Mouse (Mus musculus) neural tube, embryonic 10.5 days (tissue): ENCODE results near the gene Dydc2.

Experiments used
- DNase-seq: peaks from one replicate; pipeline ENCODE4 v3.0.0-alpha.2; 2017; ENCODE audit warnings: low spot score; ENCODE audit errors: extremely low spot score

Gene Dydc2

GRCm38 (mm10) chr14:41047402-41047801 lies 21.6 kb downstream of the Dydc2 start:
- no peak for DNase-seq

- peak; percentile 56 for DNase-seq
Observed at GRCm38 (mm10) chr14:41035146-41035798, 33.7 kb downstream of the Dydc2 start.

GRCm38 (mm10) chr14:41033135-41034110 lies 35.6 kb downstream of the Dydc2 start:
- peak; percentile 63 for DNase-seq

- DNase-seq: no peak
Observed at GRCm38 (mm10) chr14:41030989-41031513, 38.0 kb downstream of the Dydc2 start.

- no peak for DNase-seq
Observed at GRCm38 (mm10) chr14:41029303-41029702, 39.7 kb downstream of the Dydc2 start.

- DNase-seq: no peak
Observed at GRCm38 (mm10) chr14:41025594-41026284, 43.3 kb downstream of the Dydc2 start.

- no peak for DNase-seq
Observed at GRCm38 (mm10) chr14:41025087-41025486, 43.9 kb downstream of the Dydc2 start.

GRCm38 (mm10) chr14:41021246-41021645 lies 47.8 kb downstream of the Dydc2 start:
- no peak for DNase-seq

- no peak for DNase-seq
Observed at GRCm38 (mm10) chr14:41017460-41017859, 51.5 kb downstream of the Dydc2 start.

- no peak for DNase-seq
Observed at GRCm38 (mm10) chr14:41014701-41015240, 54.2 kb downstream of the Dydc2 start.

- DNase-seq: peak; percentile 87
Observed at GRCm38 (mm10) chr14:41013630-41014613, 55.1 kb downstream of the Dydc2 start, which contains the start of gene Fam213a. Fam213a (minus strand) TSS chr14:41013788.

- DNase-seq: no peak
Observed at GRCm38 (mm10) chr14:41013143-41013542, 55.9 kb downstream of the Dydc2 start.

- no peak for DNase-seq
Observed at GRCm38 (mm10) chr14:41011916-41012315, 57.1 kb downstream of the Dydc2 start.

GRCm38 (mm10) chr14:41008138-41008537 lies 60.9 kb downstream of the Dydc2 start:
- DNase-seq: no peak

- DNase-seq: no peak
Observed at GRCm38 (mm10) chr14:41007641-41008040, 61.4 kb downstream of the Dydc2 start.

GRCm38 (mm10) chr14:41006899-41007298 lies 62.1 kb downstream of the Dydc2 start:
- no peak for DNase-seq

- no peak for DNase-seq
Observed at GRCm38 (mm10) chr14:41006263-41006662, 62.7 kb downstream of the Dydc2 start.

GRCm38 (mm10) chr14:41005716-41006115 lies 63.3 kb downstream of the Dydc2 start:
- no peak for DNase-seq

- peak; percentile 39 for DNase-seq
Observed at GRCm38 (mm10) chr14:41004201-41005141, 64.5 kb downstream of the Dydc2 start.
